Mouse (Mus musculus): Measurements from ENCODE around the gene Hmx2. TPM values are rescaled to one million over a fixed set of nuclear protein-coding genes. Genes with fewer than 3 reads are reported as not detected.

Gene Hmx2
- polyA plus RNA-seq (2012; fragmentation: generic; extraction: Trizol) = 1 to 10 TPM; 1.7 to 2.1 TPM

GRCm38 (mm10) chr7:131548473-131548872, at the start of gene Hmx2:
Hmx2 (plus strand) TSS chr7:131548773.

DNA sequence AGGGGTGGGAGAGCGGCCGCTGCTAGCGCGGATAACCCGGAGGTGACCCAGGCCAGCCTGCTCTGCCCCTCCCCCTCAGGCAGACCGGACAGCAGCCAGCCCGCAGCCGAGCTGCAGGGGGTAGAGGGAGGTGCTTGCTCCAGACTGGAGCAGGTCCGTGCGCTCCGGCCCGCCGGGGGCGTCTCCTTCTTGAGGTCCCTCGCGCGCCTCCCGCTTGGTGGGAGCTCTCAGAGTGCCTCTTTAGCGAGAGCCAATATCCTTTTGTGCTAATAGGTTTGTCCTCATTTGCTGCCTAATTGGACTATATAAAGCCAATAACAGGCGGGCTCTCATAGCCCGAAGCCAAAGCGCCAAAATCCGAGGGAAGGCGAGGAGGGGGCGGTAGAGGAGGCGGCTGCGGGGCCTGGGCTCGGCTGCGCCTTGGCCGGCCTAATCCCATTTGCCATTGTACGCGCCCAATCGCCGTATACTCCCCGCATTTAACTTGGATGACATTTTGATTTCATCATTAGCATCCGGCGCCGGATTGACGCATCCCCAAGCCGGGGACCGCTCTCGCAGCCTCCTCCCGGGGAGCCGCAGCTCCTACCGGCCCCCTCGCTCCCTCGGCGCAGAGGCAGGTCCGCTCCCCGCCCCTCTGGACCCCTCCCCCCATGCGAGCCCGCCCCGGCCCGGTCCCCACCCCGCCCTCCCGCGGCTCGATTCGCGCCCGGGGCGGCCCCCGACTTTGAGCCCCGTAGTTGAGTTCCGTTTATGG, 6.3 kb upstream of the Hmx2 start, which contains the start of gene Hmx3:
Hmx3 (plus strand) TSS at position 753 of the 757 bp plus-strand sequence.

GRCm38 (mm10) chr7:131559986-131560696, 11.6 kb downstream of the Hmx2 start, which contains the start of gene Bub3:
Bub3 (plus strand) TSS chr7:131560222.

Other genes with a start within 250 kb of the Hmx2 start
- gene Cuzd1, start 226.5 kb upstream of the Hmx2 start, polyA plus RNA-seq (2012; fragmentation: generic; extraction: Trizol) = not detected
- under 1 TPM in 1 of 2 experiments, not detected in 1; 0.15 TPM for gene Fam24b, start 219.3 kb upstream of the Hmx2 start, polyA plus RNA-seq (2012; fragmentation: generic; extraction: Trizol)
- not detected for gene Fam24a, start 214.9 kb upstream of the Hmx2 start, polyA plus RNA-seq (2012; fragmentation: generic; extraction: Trizol)
- gene 2310057M21Rik, start 186.0 kb upstream of the Hmx2 start, polyA plus RNA-seq (2012; fragmentation: generic; extraction: Trizol) = 1 to 10 TPM; 1.1 to 3.5 TPM
- 10 to 100 TPM; 11.3 to 29.2 TPM for gene Pstk, start 177.6 kb upstream of the Hmx2 start, polyA plus RNA-seq (2012; fragmentation: generic; extraction: Trizol)
- gene Ikzf5, start 138.3 kb upstream of the Hmx2 start, polyA plus RNA-seq (2012; fragmentation: generic; extraction: Trizol) = 1 to 10 TPM; 2.3 to 3.4 TPM
- gene Acadsb, start 138.2 kb upstream of the Hmx2 start, polyA plus RNA-seq (2012; fragmentation: generic; extraction: Trizol) = 10 to 100 TPM in 1 of 2 experiments, under 1 TPM in 1; 0.60 to 17.5 TPM
- gene Hmx3, start 5.9 kb upstream of the Hmx2 start, polyA plus RNA-seq (2012; fragmentation: generic; extraction: Trizol) = not detected
- gene Bub3, start 11.4 kb downstream of the Hmx2 start, polyA plus RNA-seq (2012; fragmentation: generic; extraction: Trizol) = 100 to 1,000 TPM in 1 of 2 experiments, 10 to 100 TPM in 1; 74.7 to 108 TPM